Mouse (Mus musculus) spleen, adult 2 months (tissue): ENCODE data around the gene Nprl3.

Experiments used
- CTCF ChIP-seq: fragments of 200-500 bp; IDR thresholded peaks from 2 replicates; pipeline ENCODE4 v1.5.1; 2011; ENCODE audit warnings: mild to moderate bottlenecking, inconsistent platforms; ENCODE audit not compliant: insufficient read depth, insufficient read length, insufficient replicate concordance; ENCODE audit errors: extremely low read depth
- POLR2A ChIP-seq: fragments of 200-500 bp; IDR thresholded peaks from 2 replicates; pipeline ENCODE4 v1.6.1; 2011; ENCODE audit warnings: low read depth, low read length, inconsistent platforms

GRCm38 (mm10) chr11:32242209-32242608, 25.3 kb downstream of the Nprl3 start:
- TF ChIP-seq CTCF (no peak), POLR2A (no peak)
